Mouse (Mus musculus) myocyte (in vitro differentiated cells): ENCODE data around the gene Lce3c.

Experiments used
- CEBPB ChIP-seq: IDR thresholded peaks from 2 replicates; pipeline ENCODE4 v1.6.1; 2011; ENCODE audit warnings: mild to moderate bottlenecking, moderate library complexity; ENCODE audit not compliant: poor library complexity, insufficient read depth, severe bottlenecking
- E2F4 ChIP-seq: IDR thresholded peaks from one replicate; pipeline ENCODE4 v1.6.1; 2011; ENCODE audit warnings: mild to moderate bottlenecking, control low read depth, moderate library complexity; ENCODE audit not compliant: insufficient read depth
- MAX ChIP-seq: IDR thresholded peaks from one replicate; pipeline ENCODE4 v1.6.1; 2011; ENCODE audit warnings: low read depth, mild to moderate bottlenecking, control low read depth
- MYOD1 ChIP-seq, 3 experiments: IDR thresholded peaks; one replicate each; pipeline ENCODE4 v1.6.1; 2011; ENCODE audit warnings: control low read depth in 2 of 3, low read depth in 2 of 3, mild to moderate bottlenecking in 2 of 3, moderate library complexity in 1 of 3; ENCODE audit not compliant: insufficient read length in 2 of 3, control insufficient read depth in 1 of 3
- POLR2A ChIP-seq: IDR thresholded peaks from one replicate; pipeline ENCODE4 v1.6.1; 2011; ENCODE audit warnings: low read depth, mild to moderate bottlenecking, control low read depth, moderate library complexity; ENCODE audit not compliant: insufficient read length
- POLR2AphosphoS2 ChIP-seq: IDR thresholded peaks from one replicate; pipeline ENCODE4 v1.6.1; 2011; ENCODE audit warnings: low read depth, control low read depth; ENCODE audit not compliant: insufficient read length
- SRF ChIP-seq: IDR thresholded peaks from one replicate; pipeline ENCODE4 v1.6.1; 2011; ENCODE audit warnings: low read depth; ENCODE audit not compliant: control insufficient read depth, insufficient read length
- TCF12 ChIP-seq: IDR thresholded peaks from one replicate; pipeline ENCODE4 v1.6.1; 2011; ENCODE audit warnings: mild to moderate bottlenecking, control low read depth; ENCODE audit not compliant: poor library complexity, insufficient read depth, severe bottlenecking
- TCF3 ChIP-seq: IDR thresholded peaks from one replicate; pipeline ENCODE4 v1.6.1; 2011; ENCODE audit warnings: low read depth, control low read depth; ENCODE audit not compliant: insufficient read length
- USF1 ChIP-seq: IDR thresholded peaks from one replicate; pipeline ENCODE4 v1.6.1; 2011; ENCODE audit warnings: low read depth, mild to moderate bottlenecking, control low read depth, moderate library complexity

DNA sequence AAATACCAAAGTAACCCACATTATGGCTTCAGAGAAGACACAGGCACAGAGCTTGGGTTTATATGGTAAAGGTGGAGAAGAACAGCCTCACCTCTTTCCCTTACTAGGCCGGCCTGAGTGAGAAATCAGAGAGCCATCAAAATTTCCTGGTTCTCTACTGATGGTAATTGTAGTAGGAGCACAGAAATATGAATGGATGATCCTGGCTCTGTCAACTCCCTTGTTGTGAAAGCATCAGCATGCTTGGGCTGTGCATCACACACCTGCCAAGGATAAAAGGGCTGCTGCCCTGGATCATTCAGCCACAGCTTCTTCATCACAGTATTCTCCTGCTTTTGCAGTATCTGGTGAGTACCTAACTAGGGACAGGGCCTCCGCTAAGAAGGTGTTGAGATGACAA is 22.5 kb downstream of the Lce3c start, which contains the start of gene Lce3e:
- TF ChIP-seq TCF3 = no peak
- no peak for TF ChIP-seq CEBPB
- TF ChIP-seq USF1 = no peak
- TF ChIP-seq POLR2A = no peak
- no peak for TF ChIP-seq TCF12
- TF ChIP-seq POLR2AphosphoS2 = no peak
- TF ChIP-seq MAX = no peak
- no peak for TF ChIP-seq MYOD1 (IDR thresholded peaks at IDR 0.05; ENCODE audit: control insufficient read depth in 1 of 3, insufficient read length in 2 of 3, low read depth in 2 of 3)
- no peak for TF ChIP-seq SRF
- TF ChIP-seq E2F4 = no peak
